Mouse (Mus musculus) spleen, adult 12 weeks (tissue): ENCODE data around the gene Rnaseh1.

ENCODE experiments used
- DNase-seq: peaks from one replicate; pipeline ENCODE4 v3.0.0; 2022; ENCODE audit warnings: low spot score

Gene Rnaseh1

DNA sequence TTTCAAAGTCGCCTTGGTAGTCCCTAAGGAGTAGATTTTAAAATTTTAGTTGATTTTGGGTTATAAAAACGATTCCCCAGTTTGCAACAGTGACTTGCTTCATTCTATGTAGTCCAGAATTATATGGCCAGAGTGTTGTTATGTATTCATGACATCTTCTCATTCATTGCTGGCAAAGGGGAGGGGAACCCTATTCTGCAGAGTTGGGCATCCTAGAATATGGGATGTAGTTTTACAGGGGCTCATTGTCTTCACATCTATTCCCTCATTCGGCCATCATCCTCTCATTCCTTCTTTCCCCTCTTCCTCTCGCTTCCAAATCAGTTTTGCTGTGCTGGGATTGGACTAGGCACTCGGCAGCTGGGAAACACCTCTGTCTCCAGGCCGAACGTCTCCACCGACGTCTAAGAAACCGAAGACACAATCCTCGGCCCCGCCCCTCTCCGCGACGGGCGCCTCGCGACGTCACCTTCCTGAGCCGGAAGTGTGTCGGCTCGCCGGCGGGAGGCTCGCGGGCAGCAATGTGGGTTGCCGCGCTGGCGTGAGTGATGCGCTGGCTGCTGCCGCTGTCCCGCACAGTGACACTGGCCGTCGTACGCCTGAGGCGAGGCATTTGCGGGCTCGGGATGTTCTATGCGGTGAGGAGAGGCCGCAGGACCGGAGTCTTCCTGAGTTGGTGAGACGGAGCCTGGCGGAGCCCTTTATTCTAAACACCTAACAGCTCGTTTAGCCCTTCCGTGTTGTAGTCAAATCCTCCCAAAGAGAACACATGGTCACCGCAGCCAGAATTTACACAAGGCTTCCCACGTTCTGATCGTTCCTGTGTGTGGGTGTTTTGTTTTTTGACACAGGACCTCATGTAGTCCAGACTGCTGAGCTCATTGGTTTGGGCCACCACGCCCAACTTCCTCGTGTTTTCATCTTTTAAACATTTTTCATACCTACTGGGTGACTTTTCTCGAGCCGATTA is at the start of gene Rnaseh1:
Gene Rnaseh1, plus strand, starts transcription at position 462 of the 970 bp plus-strand sequence.
- DNase-seq, result peak; percentile 87

DNA sequence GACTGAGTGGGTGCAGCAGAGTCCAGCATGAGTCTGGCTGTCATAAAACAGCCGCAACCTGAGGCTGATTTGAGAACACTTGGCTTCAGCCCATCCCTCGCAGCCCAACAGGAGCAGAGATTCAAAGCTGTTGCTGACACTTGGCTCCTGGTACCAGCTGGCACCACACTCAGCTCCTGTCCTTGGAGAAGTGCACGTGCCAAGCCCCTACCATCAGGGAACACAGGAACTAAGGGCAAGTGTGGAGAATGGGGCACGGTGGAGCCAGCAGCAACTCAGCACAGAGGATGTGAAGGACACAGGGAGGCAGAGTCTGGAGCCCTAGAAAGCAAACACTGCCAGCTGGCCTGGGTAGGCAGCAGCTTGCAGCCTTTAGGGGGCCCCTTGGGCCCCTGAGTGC is 47.1 kb upstream of the Rnaseh1 start:
- no peak for DNase-seq

DNA sequence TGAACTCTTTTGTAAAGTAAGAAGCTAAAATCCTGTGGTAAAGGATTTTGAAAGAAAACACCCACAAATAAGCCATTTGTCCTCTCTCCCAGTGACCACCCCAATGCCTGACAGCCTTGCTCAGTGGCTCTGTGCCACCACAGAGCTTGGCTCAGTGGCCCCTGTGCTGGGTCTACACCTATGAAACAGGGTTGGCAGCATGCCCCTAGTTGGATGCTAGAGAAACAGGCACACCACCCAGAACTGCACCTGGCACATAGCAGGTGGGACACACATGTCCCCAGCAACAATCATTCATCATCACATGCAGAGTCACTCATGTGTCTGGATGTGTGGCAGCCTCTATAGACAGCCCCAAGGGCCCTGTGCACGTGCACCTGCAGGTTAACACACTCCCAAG is 45.9 kb upstream of the Rnaseh1 start:
- DNase-seq, result no peak

DNA sequence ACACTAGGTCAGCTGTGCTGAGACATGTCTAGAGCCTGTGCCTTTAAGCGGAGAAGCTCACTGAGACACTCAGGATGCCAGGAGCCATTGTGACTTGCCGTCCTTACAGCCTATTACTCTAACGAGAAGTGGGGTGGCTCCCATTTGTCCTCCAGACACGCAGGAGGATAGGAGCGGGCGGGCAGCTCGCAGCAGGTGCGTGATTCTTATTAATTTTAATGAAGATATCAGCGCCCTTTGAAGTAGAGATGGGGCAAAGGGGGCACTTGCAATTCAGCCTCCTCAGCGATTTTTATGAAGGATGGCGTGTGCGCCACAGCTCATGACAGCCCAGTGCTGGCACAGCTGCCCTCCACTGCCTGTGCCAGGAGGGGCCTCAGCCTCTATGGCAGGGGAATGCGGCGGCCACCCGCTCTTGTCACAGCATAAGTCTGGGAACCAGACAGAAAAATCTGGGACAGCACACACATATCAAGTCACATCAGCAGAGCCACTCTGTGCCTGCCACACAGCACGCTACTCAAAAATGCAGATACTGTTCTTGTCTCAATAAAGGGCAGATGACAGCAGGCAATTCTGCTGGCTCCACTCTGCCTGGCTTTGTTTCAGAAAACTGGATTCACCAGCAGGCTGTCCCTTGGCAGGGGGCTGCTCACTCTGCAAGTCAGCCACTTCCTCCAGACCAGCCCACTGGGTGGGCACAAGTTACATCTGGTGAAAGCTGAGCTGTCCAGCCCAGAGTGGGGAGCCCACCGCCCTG is 41.7 kb upstream of the Rnaseh1 start:
- no peak for DNase-seq

GRCm38 (mm10) chr12:28612391-28612790 is 37.0 kb upstream of the Rnaseh1 start:
- no peak for DNase-seq

DNA sequence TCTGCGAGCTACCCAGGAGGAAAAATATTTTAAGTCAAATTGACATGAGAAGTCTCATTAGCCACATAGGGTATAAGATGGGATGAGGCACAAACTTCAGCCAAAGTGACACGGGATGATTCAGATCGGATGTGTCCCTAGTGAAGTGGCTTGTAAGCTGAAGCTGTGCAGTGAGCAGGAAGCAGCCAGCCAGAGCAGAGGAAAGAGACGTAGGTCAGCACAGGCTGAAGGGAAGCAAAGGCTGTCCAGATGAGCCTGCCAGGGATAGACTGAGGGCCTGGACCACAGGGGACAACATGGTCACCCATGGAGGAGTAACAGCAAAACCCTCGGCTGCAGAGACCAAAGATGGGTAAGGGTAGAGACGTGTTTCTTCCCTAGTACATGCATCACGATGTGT is 35.0 kb upstream of the Rnaseh1 start:
- no peak for DNase-seq

DNA sequence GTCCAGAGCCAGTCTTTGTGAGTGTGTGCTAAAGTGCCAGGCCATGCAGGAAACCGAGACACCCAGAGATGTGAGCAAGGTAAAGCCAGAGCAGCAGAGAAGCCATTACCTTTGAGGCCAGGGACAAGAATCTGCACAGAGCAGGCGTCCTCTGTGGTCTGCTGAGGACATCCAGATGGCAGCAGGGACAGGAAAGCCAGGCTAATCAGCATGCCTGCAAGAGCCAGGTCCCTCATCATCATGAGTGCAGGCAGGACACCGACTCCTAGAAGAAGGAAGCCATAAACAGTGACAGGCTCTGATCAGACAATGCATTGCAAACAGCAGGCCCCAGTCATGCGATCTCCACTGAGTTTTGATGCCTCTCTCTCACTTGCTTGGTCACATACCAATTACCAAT is 32.1 kb upstream of the Rnaseh1 start:
- DNase-seq, result no peak

DNA sequence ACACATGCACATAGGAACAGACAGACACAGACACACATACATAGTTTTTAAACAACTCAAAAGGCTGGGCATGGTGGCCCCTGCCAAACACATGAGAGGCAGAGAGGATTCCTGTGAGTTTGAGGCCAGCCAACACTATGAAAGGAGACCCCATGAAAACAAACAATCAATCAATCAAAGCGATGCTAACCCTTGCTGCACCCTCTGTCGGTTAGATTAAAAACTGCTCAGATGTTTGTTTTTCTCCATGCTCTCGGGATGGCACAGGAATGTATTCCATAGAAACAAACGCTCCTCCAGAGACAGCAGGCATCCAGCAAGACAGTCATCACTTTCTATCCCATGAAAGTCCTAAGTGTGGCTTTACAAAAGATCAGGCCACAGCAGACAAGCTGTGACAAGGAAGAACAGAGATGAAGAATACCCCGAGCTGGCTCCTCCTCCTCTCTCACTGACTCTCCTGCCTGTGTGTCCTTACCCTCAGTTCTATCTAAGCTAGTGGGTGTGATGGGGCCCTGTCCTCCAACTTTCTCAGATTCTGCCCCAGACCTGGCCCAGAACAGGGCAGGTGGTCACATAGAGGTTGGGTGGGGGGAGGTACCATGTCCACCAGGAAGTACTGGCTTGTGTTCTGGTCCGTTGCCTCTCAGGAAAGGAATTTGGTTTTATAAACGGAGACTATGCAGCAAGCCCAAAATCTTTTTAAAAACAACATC is 27.8 kb upstream of the Rnaseh1 start:
- DNase-seq, result no peak

DNA sequence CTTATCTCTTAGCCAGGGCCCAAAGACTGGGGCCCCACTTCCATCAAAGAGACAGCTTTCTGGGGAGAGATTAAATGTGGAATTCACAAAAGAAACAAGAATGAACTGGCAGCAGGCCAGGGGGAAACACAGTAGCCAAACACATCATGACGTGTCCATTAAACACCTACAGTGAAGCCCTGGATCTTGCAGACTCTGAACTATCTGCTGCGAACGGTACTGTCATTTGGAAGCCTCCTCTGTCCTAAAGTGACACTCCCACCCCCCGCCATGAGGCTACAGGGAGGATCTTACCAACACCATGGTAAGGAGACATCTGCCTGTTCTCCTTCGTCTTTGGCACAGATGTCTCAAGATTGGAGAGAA is 27.3 kb upstream of the Rnaseh1 start:
- no peak for DNase-seq

- DNase-seq, result no peak
These were observed 26.8 kb upstream of the Rnaseh1 start for GRCm38 (mm10) chr12:28622641-28623040.

DNA sequence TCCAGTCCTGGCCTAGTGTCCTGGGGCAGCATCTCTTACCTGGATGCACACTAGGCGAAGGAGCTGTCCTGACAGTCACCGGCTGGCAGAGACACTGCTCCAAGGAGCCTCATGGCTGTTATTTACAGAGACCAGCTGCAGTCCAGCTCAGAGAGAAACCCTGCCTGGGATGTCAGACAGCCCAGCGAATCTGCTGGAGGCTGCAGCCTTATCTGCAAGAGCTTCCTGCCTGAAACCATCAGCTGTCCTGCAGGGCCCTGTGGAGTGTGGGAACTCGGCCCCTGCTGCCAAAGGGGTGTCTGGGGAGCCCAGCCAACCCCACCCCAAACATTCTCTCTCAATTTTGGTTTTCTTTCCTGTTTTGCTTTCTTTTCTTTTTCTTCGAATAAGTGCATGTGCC is 26.2 kb upstream of the Rnaseh1 start, which contains the start of gene Colec11:
Gene Colec11, minus strand, starts transcription at position 183 of the 400 bp plus-strand sequence.
- DNase-seq, result no peak

GRCm38 (mm10) chr12:28624251-28624650 is 25.2 kb upstream of the Rnaseh1 start:
- DNase-seq, result no peak

GRCm38 (mm10) chr12:28625407-28625806 is 24.0 kb upstream of the Rnaseh1 start:
- DNase-seq, result no peak

DNA sequence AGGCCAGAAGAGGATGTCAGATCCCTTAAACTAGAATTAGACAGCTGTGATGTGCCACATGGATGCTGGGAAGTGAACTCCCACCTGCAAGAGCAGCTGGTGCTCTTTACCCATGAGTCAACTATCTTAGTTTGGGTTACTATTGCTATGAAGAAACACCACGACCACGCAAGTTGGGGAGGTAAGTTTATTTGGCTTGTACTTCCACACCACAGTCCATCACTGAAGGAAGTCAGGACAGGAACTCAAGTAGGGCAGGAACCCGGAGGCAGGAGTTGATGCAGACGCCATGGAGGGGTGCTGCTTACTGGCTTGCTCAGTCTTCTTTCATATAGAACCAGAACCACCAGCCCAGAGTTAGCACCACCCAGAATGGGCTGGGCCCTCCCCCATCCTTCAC is 22.3 kb upstream of the Rnaseh1 start:
- no peak for DNase-seq

DNA sequence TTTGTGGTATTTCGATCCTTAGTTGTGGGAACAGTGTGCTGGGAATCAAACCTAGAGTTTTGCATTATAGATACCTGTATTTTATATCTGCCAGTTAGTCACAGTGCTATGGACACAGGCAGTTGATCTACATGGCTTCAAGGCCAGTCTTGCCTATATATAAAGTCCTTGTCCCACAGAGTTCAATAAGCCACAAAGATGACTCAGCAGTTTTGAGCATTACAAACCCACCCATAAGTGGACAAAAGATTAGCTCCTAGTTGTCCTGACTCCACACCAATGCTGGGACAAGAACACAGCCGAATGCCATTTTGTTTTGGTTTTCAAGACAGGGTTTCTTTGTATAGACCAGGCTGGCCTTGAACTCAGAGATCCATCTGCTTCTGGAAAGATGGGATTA is 21.0 kb upstream of the Rnaseh1 start:
- no peak for DNase-seq

GRCm38 (mm10) chr12:28635058-28635534 is 14.3 kb upstream of the Rnaseh1 start:
- no peak for DNase-seq

DNA sequence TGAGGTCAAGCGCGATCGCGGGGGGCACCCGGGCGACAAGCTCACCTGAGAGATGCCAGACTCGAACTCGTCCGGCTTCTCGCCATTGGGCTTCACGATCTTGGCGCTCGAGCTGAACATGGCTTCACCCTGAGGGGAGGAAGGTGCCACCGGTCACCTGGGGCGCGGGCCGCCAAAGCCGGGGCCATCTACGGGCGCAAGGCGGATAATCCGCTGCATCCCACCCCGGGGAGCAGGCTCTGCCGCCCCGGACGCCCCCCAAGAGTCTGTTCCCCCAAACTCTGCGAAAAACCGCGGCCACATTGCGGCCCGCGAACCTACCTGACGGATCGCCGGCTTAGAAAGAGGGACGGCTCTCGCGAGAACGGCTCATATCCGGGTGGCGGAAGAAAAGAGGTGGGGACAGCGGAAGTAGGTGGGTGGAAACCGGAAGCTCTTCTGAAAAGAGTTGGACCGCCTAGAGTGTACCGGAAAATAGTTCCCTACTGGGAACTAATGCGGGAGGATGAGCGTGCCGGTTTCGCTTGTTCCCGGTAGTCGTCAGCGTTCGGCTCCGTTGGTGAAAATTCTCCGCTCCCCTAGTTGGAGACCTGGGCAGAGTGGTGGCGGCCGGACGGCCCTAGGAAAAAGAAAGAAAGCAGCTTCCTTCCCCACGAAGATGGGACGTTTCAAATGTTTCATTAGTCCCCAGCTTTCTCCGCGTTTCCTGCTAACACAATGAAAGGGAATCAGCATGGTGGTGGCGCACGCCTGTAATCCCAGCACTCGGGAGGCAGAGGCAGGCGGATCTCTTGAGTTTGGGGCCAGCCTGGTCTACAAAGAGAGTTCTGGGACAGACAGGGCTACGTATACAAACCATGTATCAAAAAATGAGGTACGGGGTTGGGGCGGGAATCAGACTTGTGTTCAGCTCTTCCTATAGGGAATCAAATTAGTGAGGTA is 13.6 kb upstream of the Rnaseh1 start, which contains the start of gene Rps7:
Gene Rps7, minus strand, starts transcription at position 419 of the 942 bp plus-strand sequence.
- peak; percentile 87 for DNase-seq

GRCm38 (mm10) chr12:28636543-28636942 is 12.9 kb upstream of the Rnaseh1 start:
- no peak for DNase-seq

DNA sequence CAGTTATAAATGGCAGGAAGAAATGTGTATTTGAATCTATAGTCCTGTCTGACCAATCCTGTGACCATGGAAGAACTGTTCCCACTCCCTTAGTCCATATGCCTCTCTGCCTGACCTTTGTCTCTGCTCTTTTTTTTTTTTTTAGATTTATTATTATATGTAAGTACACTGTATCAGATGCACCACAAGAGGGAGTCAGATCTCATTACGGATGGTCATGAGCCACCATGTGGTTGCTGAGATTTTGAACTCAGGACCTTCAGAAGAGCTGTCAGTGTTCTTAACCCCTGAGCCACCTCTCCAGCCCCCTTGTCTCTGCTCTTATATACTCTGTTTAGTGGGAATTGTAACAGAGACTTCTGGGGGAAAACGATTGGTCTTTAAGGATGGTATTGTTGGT is 10.6 kb upstream of the Rnaseh1 start:
- DNase-seq, result no peak

- no peak for DNase-seq
These were observed 13.2 kb downstream of the Rnaseh1 start for GRCm38 (mm10) chr12:28662628-28663027.

DNA sequence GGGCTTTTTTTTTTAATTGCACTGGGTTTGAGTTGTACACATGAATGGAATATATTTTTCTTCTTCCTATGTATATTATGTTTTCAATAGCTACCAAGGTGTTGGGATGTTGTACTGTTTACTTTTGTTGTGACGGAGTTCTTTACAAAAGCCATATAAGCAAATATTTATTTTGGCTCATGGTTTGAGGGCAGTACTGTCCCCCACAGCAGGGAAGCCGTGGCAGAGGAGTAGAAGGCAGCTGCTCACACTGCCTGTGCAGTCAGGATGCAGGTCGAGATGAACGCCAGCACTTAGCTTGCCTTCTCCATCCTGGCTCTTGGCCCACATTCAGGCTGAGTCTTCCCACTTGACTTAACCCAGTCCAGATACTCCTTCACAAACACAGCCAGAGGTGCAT is 17.3 kb downstream of the Rnaseh1 start:
- no peak for DNase-seq
